Mouse (Mus musculus) urinary bladder, postnatal 4 days (tissue): ENCODE measurements around the gene E2f2.

ENCODE experiments used
- DNase-seq, 2 experiments: peaks; one replicate each; pipeline ENCODE4 v3.0.0; 2021 to 2022; ENCODE audit warnings: low spot score in 2 of 2

Gene E2f2

GRCm38 (mm10) chr4:136199562-136200292, 27.5 kb downstream of the E2f2 start:
- DNase-seq: no peak

DNA sequence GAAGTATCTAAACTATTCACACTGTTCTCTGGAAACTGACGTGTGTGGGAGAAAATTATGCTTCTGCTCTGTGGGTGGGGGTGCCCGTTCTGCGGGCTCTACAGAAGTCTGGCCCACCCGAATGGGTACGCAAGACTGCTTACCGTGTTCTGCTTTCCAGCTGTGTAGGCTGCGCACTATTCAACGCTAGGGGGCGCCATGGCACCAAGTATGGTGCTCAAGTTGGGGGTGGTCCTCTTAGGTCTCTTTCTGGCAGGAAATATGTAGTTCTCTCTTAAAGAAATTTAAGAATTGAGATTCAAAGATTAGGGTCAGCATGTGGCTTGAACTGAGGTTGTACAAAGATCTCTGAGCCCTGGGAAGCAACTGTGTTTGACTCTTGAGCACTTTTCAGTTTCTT, 30.3 kb downstream of the E2f2 start:
- peak; percentile 61 to 85 for DNase-seq

DNA sequence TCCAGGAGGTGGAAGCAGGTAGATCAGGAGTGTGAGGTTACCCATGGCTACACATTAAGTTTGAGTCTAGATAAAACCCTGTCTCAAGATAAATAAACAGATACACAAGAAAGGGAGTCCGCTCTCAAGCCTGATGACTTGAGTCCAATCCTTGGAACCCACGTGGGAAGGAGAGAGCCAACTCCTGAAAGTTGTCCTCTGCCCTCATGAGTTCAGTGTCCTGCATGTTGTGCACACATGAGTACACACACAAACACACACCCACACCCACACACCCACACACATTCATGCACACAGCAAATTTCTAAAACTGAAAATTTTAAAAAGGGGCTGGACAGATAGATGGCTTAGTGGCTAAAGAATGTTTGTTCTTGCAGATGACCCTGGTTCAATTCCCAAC, 32.6 kb downstream of the E2f2 start:
- no peak for DNase-seq

GRCm38 (mm10) chr4:136206033-136206893, 34.1 kb downstream of the E2f2 start, which contains the start of gene Asap3:
Gene Asap3 (plus strand): TSS chr4:136206365.
- peak; percentile 97 to 100 for DNase-seq

DNA sequence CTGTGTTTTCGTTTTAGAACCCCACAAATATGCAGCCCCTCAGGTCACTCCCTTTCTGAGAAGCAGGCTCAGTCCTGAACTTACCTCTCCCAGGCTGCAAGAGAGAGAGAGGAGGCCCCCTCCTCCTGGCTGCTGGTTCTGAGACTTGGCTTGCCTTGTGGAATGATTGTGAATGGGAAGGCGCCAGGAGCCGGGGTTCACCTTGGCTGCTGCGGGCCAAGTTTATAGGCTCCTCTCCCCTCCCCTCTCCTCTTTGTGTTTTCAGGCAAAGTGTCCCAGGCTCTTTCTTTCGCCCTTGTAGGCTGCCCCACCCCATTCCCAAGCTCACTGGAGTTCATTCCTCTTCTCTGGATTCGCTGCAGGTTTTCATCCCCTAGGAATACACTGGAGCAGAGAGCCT, 34.7 kb downstream of the E2f2 start:
- DNase-seq: no peak

- DNase-seq: no peak
Measured at GRCm38 (mm10) chr4:136210931-136211330, 38.7 kb downstream of the E2f2 start.

DNA sequence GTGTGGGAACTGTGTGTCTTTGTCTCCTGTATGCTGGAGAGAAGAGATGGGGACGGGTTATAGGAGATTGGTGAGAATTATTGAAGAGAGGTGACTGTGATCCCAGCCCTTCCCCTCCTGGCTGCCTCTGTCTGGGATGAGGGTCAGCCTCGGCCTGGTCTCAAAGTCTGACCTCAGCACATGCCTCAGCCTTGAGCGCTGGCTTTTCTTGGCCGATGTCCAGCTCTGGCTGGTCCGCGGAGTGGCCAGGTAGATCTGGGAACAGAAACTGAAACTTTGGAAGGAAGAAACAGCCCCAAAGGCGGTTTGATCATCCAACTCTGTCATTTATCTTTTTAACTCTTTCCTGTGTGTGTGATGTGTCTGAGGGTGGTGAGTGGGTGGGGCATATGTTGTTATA, 41.4 kb downstream of the E2f2 start:
- peak in 1 of 2 experiments; percentile 61 for DNase-seq

DNA sequence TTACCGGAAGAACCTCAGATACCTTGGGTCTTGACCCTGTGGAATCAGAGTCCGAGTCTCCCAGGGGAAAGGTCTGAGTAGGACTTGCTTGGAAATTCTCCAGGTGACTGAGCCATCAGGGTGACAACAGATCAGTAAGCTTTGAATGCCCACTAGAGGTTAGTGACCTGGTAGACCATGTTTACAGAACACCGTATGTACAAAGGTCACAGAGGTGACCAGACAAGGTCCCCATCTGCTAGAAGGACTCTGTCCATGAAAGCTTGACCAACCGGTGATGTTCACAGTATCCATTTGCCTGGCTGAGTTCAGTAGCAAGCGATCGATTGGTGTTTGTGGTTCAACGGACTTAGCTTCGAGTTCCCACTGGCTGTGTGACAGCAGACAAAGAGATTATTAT, 42.6 kb downstream of the E2f2 start:
- DNase-seq: no peak

DNA sequence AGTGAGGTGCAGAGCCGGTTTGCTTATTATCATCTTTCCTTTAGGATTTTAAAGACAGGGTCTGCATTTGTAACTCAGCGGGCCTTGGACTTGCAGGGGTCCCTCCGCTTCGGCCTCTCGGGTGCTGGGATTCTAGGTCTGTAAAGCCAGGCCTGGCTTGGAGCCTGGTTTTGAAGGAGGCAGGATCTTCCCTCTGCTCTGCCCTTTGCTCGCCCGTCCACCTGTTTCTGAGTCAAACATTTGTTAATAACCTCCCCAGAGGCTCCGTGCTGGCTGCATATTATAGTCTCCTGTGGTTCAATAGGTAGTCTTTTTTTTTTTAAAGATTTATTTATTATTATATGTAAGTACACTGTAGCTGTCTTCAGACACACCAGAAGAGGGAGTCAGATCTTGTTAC, 43.4 kb downstream of the E2f2 start:
- DNase-seq: no peak

GRCm38 (mm10) chr4:136217063-136217462, 44.9 kb downstream of the E2f2 start:
- no peak for DNase-seq

- peak; percentile 81 to 85 for DNase-seq
Measured at GRCm38 (mm10) chr4:136218595-136219214, 46.5 kb downstream of the E2f2 start.

DNA sequence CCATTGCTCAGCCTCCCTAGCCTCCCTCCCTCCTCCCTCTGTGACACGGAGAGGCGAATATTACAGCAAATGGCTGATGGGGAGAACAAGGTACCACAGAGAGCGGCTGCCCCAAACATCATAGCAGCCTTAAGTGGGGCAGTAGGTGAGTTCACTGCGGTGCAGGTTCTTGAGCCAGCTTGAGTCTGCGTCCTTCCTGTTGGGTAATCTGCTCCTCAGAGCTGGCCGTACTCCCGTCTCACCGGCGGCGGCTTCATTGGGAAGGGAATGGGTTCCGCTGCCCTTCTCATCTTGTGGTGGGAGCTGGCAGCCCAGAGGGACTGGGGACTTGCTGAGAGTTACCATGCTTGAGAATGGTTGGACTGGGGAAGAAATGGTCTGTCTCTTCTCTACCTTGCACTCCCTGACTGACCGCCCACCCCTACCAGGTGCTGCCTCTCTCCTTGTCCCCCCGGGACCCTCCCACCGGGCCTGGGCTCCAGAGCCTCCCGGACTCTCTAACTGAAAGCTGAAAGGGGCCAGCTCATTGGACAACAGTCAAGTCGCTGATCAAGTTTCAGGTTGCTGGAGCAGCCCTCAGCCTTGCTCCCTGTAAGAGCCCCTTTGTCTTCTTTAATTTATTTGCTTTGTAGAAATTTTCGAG, 48.1 kb downstream of the E2f2 start:
- peak in 1 of 2 experiments; percentile 59 for DNase-seq

- DNase-seq: no peak
Measured at GRCm38 (mm10) chr4:136223549-136224239, 51.5 kb downstream of the E2f2 start.

DNA sequence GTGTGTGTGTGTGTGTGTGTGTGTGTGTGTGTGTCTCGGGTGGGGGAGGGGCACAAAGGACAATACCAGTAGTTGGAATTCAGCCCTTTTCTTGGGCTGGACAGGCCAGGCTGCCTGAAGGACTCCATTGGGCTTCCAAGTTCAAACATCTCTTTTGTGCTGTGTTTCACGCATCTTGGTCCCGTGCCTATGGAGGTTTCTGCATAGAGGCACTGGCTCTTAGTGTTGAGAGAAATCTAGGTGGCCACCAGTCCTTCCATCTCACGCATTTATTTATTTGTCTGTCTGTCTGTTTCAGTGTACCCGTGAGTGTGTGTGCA, 52.0 kb downstream of the E2f2 start:
- DNase-seq: no peak

GRCm38 (mm10) chr4:136224677-136225460, 52.7 kb downstream of the E2f2 start:
- DNase-seq: no peak

- no peak for DNase-seq
Measured at GRCm38 (mm10) chr4:136227408-136227807, 55.2 kb downstream of the E2f2 start.

GRCm38 (mm10) chr4:136228640-136229039, 56.4 kb downstream of the E2f2 start:
- DNase-seq: no peak

GRCm38 (mm10) chr4:136238669-136239068, 66.5 kb downstream of the E2f2 start:
- no peak for DNase-seq

- DNase-seq: no peak
Measured at GRCm38 (mm10) chr4:136239111-136239510, 66.9 kb downstream of the E2f2 start.

GRCm38 (mm10) chr4:136239622-136240021, 67.4 kb downstream of the E2f2 start:
- peak; percentile 70 to 87 for DNase-seq

GRCm38 (mm10) chr4:136240123-136240522, 67.9 kb downstream of the E2f2 start:
- DNase-seq: no peak
